Mouse (Mus musculus): ENCODE results near the gene Nfkbie. TPM values are rescaled to one million over a fixed set of nuclear protein-coding genes. Genes with fewer than 3 reads are reported as not detected.

The Nfkbie gene
- polyA plus RNA-seq, 1 experiment from 2014 or later = 5.3 TPM

- H3K9me3 ChIP-seq = no peaks in the 10 kb centered on the region
- no peak overlapping the region for H3K4me2 ChIP-seq
- WGBS = 82% methylated on average over 3 of the region's 3 CpGs
- no peak overlapping the region for H3K9ac ChIP-seq
- no peak overlapping the region for H3K4me3 ChIP-seq
- no peak overlapping the region for H3K27ac ChIP-seq (replicated peaks)
- H3K27me3 ChIP-seq = peaks cover 29% of the 10 kb centered on the region
- H3K36me3 ChIP-seq = no peaks in the 10 kb centered on the region
- H3K4me1 ChIP-seq (replicated peaks) = peaks cover 41% of the 10 kb centered on the region
- no peak for ATAC-seq (ENCODE audit: low read depth)
Observed at GRCm38 (mm10) chr17:45553065-45553464, 2.4 kb upstream of the Nfkbie start.

DNA sequence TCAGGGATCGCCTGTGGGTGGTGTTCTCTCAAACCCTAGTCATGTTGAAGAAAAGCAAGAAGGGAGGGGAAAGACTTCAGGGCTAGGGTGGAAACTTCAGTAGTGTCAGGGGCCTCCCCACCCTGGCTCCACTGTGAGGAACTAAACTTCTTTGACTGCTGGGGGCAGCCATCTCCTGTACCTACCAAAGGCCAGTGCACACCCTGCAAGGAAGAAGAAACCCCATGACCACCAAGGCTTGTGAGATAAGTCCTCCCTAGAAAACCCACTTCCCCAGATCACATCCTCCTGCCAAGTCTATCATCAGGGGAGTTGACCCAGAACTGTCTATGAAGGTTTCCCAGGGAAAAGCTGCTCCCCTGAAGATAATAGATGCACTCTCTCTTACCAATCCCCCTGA is 1.1 kb upstream of the Nfkbie start:
- H3K36me3 ChIP-seq = no peaks in the 10 kb centered on the region
- no peak overlapping the region for H3K4me3 ChIP-seq
- H3K27me3 ChIP-seq = peaks cover 25% of the 10 kb centered on the region
- H3K4me2 ChIP-seq = no peak overlapping the region
- WGBS = 65% methylated on average over 1 of the region's 1 CpGs
- H3K9me3 ChIP-seq = no peaks in the 10 kb centered on the region
- no peak for ATAC-seq (ENCODE audit: low read depth)
- H3K4me1 ChIP-seq (replicated peaks) = peaks cover 35% of the 10 kb centered on the region
- H3K27ac ChIP-seq (replicated peaks) = no peak overlapping the region
- H3K9ac ChIP-seq = no peak overlapping the region

GRCm38 (mm10) chr17:45556107-45556489 is 595 bp downstream of the Nfkbie start:
- peak overlapping the region; percentile 97 for H3K4me2 ChIP-seq
- H3K9ac ChIP-seq = peak overlapping the region; percentile 81
- H3K4me1 ChIP-seq (replicated peaks) = peaks cover 26% of the 10 kb centered on the region
- no peaks in the 10 kb centered on the region for H3K9me3 ChIP-seq
- 0 out of 2 replicates have a peak, but pooled peaks have one; percentile 2 for ATAC-seq (ENCODE audit: low read depth)
- no peak overlapping the region for H3K27ac ChIP-seq (replicated peaks)
- 5% methylated on average over 14 of the region's 14 CpGs for WGBS
- peak overlapping the region; percentile 67 for H3K4me3 ChIP-seq
- H3K36me3 ChIP-seq = no peaks in the 10 kb centered on the region
- peaks cover 16% of the 10 kb centered on the region for H3K27me3 ChIP-seq

DNA sequence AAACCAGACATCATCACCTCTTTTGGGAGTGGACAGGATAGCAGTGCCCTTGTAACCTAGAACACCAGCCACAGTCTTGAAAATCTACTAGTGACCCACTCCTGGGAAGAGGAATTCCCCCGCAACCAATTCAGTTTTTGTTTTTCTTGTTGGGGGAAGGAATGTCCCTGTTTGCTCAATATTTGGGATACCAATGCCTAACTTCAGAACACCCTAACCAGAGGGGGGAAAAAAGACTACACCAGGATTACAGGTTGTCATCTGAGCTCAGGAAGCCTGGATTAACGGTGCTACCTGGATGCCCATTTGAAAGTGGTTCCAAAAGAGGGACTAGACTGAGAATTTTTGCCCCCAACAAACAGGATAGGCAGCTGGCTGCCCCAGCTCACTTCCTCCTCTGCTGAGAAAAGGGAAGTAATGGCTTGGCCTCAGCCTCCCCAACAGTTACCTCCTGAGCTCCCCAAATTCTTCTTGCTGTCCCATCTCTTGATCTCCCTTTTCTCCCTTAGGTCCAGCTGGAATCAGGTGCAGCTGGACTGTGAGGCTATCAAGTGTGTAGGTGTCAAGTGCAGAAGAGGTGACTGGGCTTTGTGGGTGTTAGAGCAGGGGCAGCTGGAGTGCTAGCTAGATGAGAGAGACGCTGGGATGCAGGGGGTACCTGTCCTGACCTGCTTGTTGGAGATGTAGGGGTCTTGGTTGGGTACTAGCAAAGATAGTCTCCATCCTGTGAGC is 1.2 kb downstream of the Nfkbie start:
- Histone ChIP-seq H3K27me3 (peaks cover 14% of the 10 kb centered on the region), H3K36me3 (no peaks in the 10 kb centered on the region), H3K9ac (peak overlapping the region; percentile 81; the same call in 1 of the 2 replicates), H3K4me2 (peak overlapping the region; percentile 97), H3K4me3 (peak overlapping the region; percentile 67), H3K4me1 (replicated peaks) (peaks cover 24% of the 10 kb centered on the region), H3K9me3 (no peaks in the 10 kb centered on the region), H3K27ac (replicated peaks) (no peak overlapping the region)
- 73% methylated on average over 3 of the region's 3 CpGs for WGBS
- ATAC-seq (ENCODE audit: low read depth) = no peak

GRCm38 (mm10) chr17:45557246-45557824 is 1.8 kb downstream of the Nfkbie start:
- Histone ChIP-seq H3K27ac (replicated peaks) (no peak overlapping the region), H3K9ac (0 out of 2 replicates have a peak overlapping the region, but pooled peaks have one; percentile 31), H3K27me3 (peaks cover 14% of the 10 kb centered on the region), H3K4me2 (no peak overlapping the region), H3K4me1 (replicated peaks) (peaks cover 20% of the 10 kb centered on the region), H3K36me3 (no peaks in the 10 kb centered on the region), H3K4me3 (no peak overlapping the region), H3K9me3 (no peaks in the 10 kb centered on the region)
- no peak for ATAC-seq (ENCODE audit: low read depth)
- 68% methylated on average over 7 of the region's 7 CpGs for WGBS

- no peak overlapping the region for H3K4me3 ChIP-seq
- H3K9ac ChIP-seq = no peak overlapping the region
- WGBS = 73% methylated on average over 16 of the region's 16 CpGs
- H3K27me3 ChIP-seq = peaks cover 11% of the 10 kb centered on the region
- no peaks in the 10 kb centered on the region for H3K9me3 ChIP-seq
- H3K4me2 ChIP-seq = no peak overlapping the region
- no peaks in the 10 kb centered on the region for H3K36me3 ChIP-seq
- H3K4me1 ChIP-seq (replicated peaks) = peaks cover 20% of the 10 kb centered on the region
- no peak overlapping the region for H3K27ac ChIP-seq (replicated peaks)
- ATAC-seq (ENCODE audit: low read depth) = no peak
Observed at GRCm38 (mm10) chr17:45557998-45558862, 2.7 kb downstream of the Nfkbie start.

DNA sequence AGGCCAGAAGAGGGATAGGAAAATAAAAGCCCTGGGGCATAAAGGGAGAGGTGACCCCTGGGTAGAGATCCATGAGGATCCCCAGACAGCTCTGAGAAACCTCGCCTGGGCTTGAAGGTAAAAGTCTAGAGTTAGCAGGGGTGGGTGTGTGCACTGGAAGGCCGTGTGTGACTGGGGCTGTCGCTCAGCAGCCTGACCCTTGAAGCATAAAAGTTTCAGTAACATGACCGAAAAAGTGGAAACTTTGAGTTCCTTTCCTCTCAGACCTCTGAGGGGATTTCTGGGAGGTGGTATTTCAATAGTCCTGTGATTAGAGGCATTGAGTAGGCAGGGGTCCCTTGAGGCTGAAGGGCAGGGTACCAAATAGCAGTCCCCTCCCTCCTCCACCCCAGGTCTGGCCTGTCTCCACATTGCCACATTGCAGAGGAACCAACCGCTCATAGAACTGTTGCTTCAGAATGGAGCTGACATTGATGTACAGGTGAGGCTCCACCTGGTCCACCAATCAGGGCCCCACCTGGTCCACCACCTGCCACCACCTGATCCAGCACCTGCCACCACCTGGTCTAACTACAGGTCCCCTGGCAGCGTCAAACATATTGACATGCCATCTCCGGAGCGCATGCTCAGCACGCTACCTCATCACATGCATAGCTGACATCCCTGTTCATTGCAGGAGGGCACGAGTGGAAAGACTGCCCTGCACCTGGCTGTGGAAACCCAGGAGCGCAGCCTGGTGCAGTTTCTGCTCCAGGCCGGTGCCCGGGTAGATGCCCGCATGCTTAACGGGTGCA is 4.4 kb downstream of the Nfkbie start:
- ATAC-seq (ENCODE audit: low read depth) = no peak
- 90% methylated on average over 15 of the region's 15 CpGs for WGBS

DNA sequence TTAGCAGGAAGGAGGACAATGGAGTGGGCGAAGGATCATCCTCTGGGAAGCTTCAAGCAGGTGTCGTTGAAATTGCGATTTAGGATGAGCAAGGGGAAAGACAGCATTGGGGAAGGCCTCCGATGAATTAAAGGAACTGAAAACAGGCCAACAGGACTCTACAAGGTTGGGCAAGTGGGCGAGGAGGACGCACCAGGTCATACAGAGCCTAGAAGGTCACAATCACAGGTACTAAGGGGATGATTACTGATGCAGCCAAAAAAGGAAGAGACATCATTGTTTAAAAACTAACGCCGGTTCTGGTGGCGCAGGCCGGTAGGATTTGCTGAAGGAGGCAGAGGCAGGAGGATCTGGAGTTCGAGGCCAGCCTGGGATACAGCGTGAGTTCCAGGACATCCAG is 7.7 kb downstream of the Nfkbie start:
- ATAC-seq (ENCODE audit: low read depth) = no peak
- Histone ChIP-seq H3K4me2 (peak overlapping the region; percentile 96), H3K27ac (replicated peaks) (no peak overlapping the region)

More for the DNA sequence above, 4.4 kb downstream of the Nfkbie start:
- Histone ChIP-seq H3K9me3 (no peaks in the 10 kb centered on the region), H3K4me1 (replicated peaks) (peaks cover 27% of the 10 kb centered on the region), H3K27ac (replicated peaks) (no peak overlapping the region), H3K36me3 (no peaks in the 10 kb centered on the region), H3K4me3 (no peak overlapping the region), H3K9ac (no peak overlapping the region), H3K27me3 (peaks cover 11% of the 10 kb centered on the region), H3K4me2 (no peak overlapping the region)

GRCm38 (mm10) chr17:45563655-45564530 is 8.4 kb downstream of the Nfkbie start, which contains the start of gene Slc35b2:
TSS of gene Slc35b2 (plus strand) at chr17:45563874.
- Histone ChIP-seq H3K27me3 (no peaks in the 10 kb centered on the region), H3K4me1 (replicated peaks) (peaks cover 44% of the 10 kb centered on the region), H3K4me2 (peak within 1 kb of the TSS; percentile 96), H3K27ac (replicated peaks) (peak within 1 kb of the TSS; percentile 90), H3K36me3 (peaks cover 38% of the 10 kb centered on the region), H3K9ac (peak within 1 kb of the TSS; percentile 92), H3K4me3 (peak within 1 kb of the TSS; percentile 81), H3K9me3 (no peaks in the 10 kb centered on the region)
- peak; percentile 87 for ATAC-seq (ENCODE audit: low read depth)
- under 1% methylated on average over 41 of the region's 61 CpGs for WGBS

More for the DNA sequence above, 7.7 kb downstream of the Nfkbie start:
- Histone ChIP-seq H3K4me3 (0 out of 2 replicates have a peak overlapping the region, but pooled peaks have one; percentile 81), H3K9me3 (no peaks in the 10 kb centered on the region), H3K9ac (0 out of 2 replicates have a peak overlapping the region, but pooled peaks have one; percentile 92), H3K4me1 (replicated peaks) (peaks cover 38% of the 10 kb centered on the region), H3K27me3 (no peaks in the 10 kb centered on the region), H3K36me3 (peaks cover 32% of the 10 kb centered on the region)
- 82% methylated on average over 12 of the region's 12 CpGs for WGBS

GRCm38 (mm10) chr17:45564531-45565084 is 9.1 kb downstream of the Nfkbie start:
- H3K36me3 ChIP-seq = peaks cover 46% of the 10 kb centered on the region
- ATAC-seq (ENCODE audit: low read depth) = peak; percentile 1; the same call in 1 of the 2 replicates
- peak overlapping the region; percentile 96 for H3K4me2 ChIP-seq
- H3K27me3 ChIP-seq = no peaks in the 10 kb centered on the region
- 9% methylated on average over 18 of the region's 18 CpGs for WGBS
- peak overlapping the region; percentile 92 for H3K9ac ChIP-seq
- no peaks in the 10 kb centered on the region for H3K9me3 ChIP-seq
- H3K4me3 ChIP-seq = peak overlapping the region; percentile 81
- peak overlapping the region; percentile 90 for H3K27ac ChIP-seq (replicated peaks)
- H3K4me1 ChIP-seq (replicated peaks) = peaks cover 51% of the 10 kb centered on the region

Data from neural tube, embryonic 13.5 days (tissue).